Mouse (Mus musculus): ENCODE data around the gene Olfr47. TPM values are rescaled to one million over a fixed set of nuclear protein-coding genes. Genes with fewer than 3 reads are reported as not detected.

Olfr47 gene
- total RNA-seq, 2 experiments from 2014 or later = not detected

Other genes with a start within 250 kb of the Olfr47 start
- gene Olfr441, start 125.2 kb upstream of the Olfr47 start, total RNA-seq (2021) = not detected
- not detected for gene Olfr237-ps1, start 85.0 kb upstream of the Olfr47 start, total RNA-seq (2021)
- not detected for gene Olfr437, start 68.2 kb upstream of the Olfr47 start, total RNA-seq (2021)
- gene Olfr13, start 59.4 kb upstream of the Olfr47 start, total RNA-seq (2021) = not detected
- gene Olfr435, start 34.4 kb upstream of the Olfr47 start, total RNA-seq (2021) = not detected
- gene Olfr434, start 18.5 kb upstream of the Olfr47 start, total RNA-seq (2021) = not detected
- gene Arhgef5, start 34.1 kb downstream of the Olfr47 start, total RNA-seq (2021) = 1 to 10 TPM; 2.0 to 2.2 TPM
- not detected for gene Nobox, start 78.0 kb downstream of the Olfr47 start, total RNA-seq (2021)

Data from layer of hippocampus, postnatal 25 days (tissue).